Mouse (Mus musculus) c-Kit-negative CD71-positive TER-119-positive erythroid progenitor cells, embryonic 14.5 days (primary cell): ENCODE data around the gene Dusp16.
"Not testable (repeated sequence)": the region's sequence is repeated elsewhere in the genome, so short reads cannot be mapped to it uniquely, and the experiment has no call there.

ENCODE experiments used
- DNase-seq: peaks from one replicate; pipeline ENCODE4 v3.0.0-alpha.2; 2013; ENCODE audit warnings: low read depth, low spot score

Dusp16 gene

DNA sequence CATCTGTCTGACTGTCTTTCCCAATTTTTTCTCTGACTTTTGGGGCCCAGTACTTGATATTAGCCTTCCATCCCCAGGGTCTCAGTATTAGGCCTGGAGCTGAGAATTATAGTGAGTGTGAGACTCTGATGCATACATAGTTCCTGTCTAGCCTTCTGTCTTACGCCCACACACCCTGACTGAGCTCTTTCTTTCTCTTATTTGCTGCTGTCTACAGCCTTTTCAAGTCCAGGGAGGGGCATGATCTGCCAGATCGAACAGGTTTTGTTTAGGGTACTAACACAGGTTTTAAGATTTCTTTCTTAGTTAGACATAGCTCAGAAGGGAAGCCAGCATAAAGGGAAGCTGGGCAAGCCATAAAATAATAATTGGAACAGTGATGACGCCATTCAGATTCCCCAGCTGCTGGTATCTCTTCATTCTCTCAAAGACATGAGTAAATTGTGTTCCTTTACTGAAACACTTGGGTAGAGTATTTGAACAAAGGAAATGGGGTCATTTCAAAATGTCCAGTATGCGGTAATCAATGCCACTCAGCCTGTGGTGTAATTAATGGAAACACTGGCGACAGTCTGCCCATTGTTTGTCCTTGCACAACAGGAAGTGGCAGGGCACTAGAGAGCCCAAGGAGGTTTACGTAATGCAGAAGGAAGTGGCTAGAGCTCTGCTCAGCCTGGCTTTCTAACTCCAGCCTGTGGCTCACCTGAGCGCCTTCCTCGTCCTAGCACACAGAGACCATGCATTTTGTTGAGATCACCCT lies 91.8 kb downstream of the Dusp16 start:
- no peak for DNase-seq

DNA sequence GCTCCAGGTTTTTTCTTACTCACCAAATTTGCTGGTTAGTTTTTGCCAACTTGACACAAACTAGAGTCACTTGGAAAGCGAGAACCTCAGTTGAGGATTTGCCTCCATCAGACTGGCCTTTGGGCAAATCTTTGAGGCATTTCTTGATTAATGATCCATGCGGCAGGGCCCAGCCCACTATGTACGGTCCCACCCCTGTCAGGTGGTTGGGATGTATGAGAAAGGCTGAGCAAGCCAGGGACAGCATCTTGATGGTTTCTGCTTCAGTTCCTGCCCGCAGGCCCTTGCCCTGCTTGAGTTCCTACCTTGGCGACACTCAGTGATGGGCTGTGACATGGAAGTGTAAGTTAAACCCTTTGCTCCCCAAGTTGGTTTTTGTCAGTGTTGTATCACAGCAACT lies 94.2 kb downstream of the Dusp16 start:
- DNase-seq, result no peak

DNA sequence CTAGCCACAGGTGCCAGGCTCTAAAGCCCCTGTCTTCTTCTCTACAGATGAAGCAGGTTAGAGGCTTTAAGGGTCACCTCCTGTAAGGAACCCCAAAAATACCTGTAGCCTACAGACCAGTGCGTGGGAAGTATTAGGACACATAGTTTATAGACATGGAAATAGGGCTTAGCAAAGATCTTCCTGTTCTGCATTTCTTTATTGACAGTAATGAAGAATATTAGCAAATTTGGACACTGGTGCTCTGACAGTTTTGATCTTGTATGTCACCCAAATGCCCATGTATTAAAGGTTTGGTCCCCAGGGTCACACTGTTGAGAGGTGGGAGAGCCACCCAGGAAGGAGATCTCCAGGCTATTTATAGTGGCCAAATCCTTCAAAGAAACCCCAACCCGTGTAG lies 95.9 kb downstream of the Dusp16 start:
- no peak for DNase-seq

- DNase-seq, result no peak
These were observed 96.3 kb downstream of the Dusp16 start for GRCm38 (mm10) chr6:134696146-134696545.

DNA sequence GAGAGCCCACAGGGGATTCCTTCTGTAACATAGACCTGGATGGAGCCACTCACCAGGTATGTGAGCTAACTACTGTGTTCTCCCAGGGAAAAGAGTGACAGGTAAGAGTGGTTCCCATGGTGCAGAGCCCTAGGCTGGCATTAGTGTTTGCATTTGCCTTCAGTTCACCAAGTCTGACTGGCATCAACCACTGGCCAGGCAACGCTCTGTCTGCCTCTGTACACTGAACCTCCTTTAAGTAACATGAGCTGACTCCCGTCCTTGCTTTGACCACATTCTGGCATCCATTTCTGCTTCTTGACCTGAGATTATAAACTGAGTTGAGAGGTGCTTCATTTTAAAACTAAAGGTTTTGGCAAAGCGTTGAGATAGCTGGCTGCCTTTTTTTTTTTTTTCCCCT lies 96.8 kb downstream of the Dusp16 start:
- no peak for DNase-seq

DNA sequence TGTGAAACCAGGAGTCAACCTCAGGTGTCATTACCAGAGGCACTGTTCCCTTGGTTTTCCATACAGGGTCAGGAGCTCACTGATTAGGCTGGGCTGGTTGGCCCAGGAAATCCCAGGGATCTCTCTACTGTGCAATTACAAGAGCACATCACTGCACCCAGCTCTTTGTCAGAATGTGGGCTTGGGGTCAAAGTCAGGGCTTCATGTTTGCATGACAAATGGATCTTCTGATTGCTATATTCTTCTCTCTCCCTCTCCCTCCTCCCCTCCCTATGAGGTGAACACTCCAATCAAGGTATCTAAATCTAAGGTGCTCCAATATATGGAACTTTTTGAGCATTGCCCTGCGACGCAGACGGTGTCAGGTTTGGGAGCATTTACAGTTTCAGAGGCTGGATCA lies 97.4 kb downstream of the Dusp16 start:
- DNase-seq, result no peak

GRCm38 (mm10) chr6:134694498-134694897 lies 97.9 kb downstream of the Dusp16 start:
- DNase-seq, result no peak

DNA sequence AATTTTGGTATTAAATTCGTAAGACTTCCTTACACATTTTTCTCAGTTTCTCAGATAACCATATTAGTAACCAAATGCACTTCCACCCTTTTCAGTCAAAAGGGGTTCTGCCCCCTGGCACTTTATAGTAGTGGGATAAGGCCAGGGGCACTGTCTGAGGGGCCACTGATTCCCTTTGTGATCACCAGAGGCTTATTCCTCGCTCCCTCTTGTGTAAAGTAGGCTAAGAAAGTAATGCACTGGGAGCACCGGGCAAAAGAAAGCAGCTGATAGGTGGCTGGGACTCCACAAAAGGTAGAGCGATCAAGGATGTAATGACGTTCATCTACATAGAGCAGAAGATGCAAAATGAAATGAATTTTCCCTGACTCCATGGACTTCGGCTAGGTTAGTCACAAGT lies 106.9 kb downstream of the Dusp16 start:
- no peak for DNase-seq

GRCm38 (mm10) chr6:134685040-134685439 lies 107.4 kb downstream of the Dusp16 start:
- DNase-seq, result no peak

DNA sequence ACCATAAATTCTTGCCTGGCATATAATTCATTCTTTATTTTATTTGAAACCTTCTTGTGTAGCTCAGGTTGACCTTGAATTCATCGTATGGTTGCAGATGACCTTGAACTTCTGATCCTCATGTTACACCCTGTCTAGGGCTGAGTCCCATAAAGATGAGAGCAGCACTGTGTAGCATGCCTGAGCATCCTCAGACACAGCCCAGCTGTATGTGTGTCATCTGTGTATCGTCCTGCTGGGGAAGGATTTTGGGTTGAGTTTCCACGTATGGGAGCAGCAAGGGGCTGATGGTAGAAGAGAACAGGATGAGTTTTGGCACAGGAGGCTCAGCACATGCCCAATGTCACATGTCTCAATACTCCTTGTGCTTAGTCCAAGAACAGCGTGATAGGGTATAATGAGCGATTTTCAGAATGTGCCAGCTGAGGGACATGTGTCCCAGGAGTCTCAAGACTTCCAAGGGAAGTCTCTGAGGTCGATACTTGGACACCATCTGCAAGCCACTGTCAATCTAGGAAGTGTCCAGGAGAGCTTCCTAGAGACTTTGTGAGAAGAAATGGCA lies 108.0 kb downstream of the Dusp16 start:
- DNase-seq, result no peak

GRCm38 (mm10) chr6:134679330-134679729 lies 113.1 kb downstream of the Dusp16 start:
- DNase-seq, result not testable (repeated sequence)

DNA sequence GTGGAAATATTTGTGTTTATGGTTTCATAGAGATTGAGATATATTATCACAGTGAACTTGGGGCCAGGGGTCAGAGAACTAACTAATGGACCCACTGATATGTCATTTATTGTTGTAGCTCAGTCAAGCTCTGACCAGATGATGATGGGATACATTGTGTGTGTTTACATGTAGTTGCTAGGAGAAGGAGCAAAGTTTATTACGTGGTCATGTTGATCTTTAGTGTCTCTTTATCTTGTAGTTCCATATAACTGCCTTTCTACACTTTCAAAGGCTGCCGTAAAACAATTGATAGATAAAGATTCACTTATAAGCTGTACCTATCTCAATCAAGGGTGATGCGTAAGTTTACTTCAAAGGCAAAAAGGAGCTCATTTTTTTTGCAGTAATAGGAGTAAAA lies 114.4 kb downstream of the Dusp16 start:
- no peak for DNase-seq

GRCm38 (mm10) chr6:134677504-134677903 lies 114.9 kb downstream of the Dusp16 start:
- DNase-seq, result no peak

GRCm38 (mm10) chr6:134673712-134674111 lies 118.7 kb downstream of the Dusp16 start:
- DNase-seq, result not testable (repeated sequence)

GRCm38 (mm10) chr6:134670881-134671411 lies 121.5 kb downstream of the Dusp16 start:
- no peak for DNase-seq

DNA sequence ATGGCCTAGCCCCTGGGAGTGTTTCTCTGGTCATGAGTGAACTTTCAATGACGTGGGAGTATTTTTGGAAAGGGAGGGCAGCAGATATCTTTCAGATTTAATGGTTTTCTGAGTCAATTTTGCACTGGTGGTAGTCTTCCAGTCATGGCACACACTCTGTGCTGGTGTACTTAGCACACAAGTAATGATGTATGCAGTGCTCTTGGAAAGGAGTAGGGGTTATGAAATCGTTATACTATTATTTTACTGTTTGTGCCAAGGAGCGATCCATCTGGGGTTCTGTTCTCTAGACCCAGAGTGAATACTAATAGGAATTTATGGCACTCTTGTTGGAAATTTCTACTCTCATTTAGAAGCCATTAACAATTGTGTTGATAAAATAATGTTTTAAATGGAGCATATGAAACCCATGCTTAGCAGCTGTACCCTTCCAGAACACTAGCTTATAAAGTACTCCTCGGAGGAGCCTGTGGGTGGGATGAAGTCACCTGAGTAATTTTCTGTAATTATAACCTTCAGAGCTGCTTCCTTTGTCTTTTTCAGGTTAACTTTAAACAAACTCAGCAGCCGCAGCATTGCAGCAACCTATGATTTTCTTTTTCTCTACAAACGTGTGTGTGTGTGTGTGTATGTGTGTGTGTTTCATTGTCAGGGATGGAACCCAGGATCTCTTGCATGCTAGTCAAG lies 123.1 kb downstream of the Dusp16 start:
- no peak for DNase-seq

- no peak for DNase-seq
These were observed 123.9 kb downstream of the Dusp16 start for GRCm38 (mm10) chr6:134668519-134668918.

- no peak for DNase-seq
These were observed 126.6 kb downstream of the Dusp16 start for GRCm38 (mm10) chr6:134665817-134666216.
